Mouse (Mus musculus) cerebellum, postnatal 36 days (tissue): ENCODE results near the gene Ppp1r10.
"Not testable (repeated sequence)": the region's sequence is repeated elsewhere in the genome, so short reads cannot be mapped to it uniquely, and the experiment has no call there.

ENCODE experiments used
- DNase-seq, 2 experiments: peaks; one replicate each; pipeline ENCODE4 v3.0.0; 2021 to 2022; ENCODE audit warnings: mixed read lengths in 2 of 2

The Ppp1r10 gene

DNA sequence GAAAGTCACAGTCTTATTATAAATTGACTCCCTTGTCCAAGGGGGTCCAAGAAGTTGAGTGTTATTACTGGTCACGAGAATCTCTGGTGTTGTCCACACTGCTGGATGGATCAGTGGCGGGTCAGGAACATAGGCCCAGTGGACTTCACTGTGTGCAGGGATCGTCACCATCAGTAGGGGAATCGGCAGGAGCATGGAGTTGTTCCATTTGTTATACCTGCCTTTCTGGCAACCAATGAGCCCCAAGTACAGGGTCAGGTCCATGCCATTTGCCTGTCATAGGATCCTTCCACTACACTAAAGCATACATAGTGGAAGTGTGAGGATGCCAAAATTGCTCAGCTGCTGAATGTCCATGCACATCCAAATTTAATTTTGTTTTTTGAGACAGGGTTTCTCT lies 16.4 kb downstream of the Ppp1r10 start:
- no peak for DNase-seq

DNA sequence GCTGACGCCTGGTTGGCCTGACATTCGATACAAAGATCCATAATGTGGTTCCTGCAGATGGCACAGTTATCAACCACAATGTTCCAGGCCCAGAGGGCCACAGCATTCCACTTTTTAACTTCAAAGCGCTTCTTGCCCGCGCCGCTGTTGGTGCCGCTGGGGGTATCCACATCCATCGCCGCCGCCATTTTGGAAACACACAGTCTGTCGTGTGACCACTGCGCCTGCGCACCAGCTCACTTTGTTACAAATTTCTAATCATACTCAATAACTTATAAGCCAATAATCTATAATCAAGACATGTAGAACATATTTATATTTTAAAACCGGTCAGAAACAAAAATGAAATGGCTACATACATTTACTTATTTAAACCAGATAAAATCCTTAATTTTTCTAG lies 19.5 kb downstream of the Ppp1r10 start:
- not testable (repeated sequence) for DNase-seq

GRCm38 (mm10) chr17:35937700-35938348 lies 21.6 kb downstream of the Ppp1r10 start:
- peak; percentile 50 to 52 for DNase-seq

- DNase-seq, result no peak
Observed at GRCm38 (mm10) chr17:35939108-35939507, 22.9 kb downstream of the Ppp1r10 start.

- DNase-seq, result no peak
Observed at GRCm38 (mm10) chr17:35939941-35940340, 23.7 kb downstream of the Ppp1r10 start.

DNA sequence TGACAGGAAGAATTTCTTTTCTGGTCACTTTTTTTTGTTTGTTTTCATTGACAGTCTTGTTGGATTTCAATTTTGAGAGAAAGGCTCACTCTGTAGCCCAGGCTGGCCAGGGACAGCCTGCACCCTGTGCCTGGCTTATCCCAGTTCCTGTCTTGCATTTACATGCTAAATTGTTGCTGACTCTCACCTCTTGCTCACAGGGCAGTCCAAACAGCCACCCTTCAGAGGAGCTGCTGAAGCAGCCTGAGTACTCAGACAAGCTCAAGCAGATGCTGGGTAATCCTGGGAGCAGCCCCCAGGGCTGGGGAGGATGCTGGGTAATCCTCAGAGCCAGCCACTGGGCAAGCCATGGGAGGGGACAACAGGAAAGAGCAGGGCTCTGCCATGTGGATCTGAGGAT lies 34.7 kb downstream of the Ppp1r10 start:
- DNase-seq, result not testable (repeated sequence)

- DNase-seq, result not testable (repeated sequence)
Observed at GRCm38 (mm10) chr17:35952559-35952958, 36.3 kb downstream of the Ppp1r10 start.

- no peak for DNase-seq
Observed at GRCm38 (mm10) chr17:35954665-35955064, 38.4 kb downstream of the Ppp1r10 start.

DNA sequence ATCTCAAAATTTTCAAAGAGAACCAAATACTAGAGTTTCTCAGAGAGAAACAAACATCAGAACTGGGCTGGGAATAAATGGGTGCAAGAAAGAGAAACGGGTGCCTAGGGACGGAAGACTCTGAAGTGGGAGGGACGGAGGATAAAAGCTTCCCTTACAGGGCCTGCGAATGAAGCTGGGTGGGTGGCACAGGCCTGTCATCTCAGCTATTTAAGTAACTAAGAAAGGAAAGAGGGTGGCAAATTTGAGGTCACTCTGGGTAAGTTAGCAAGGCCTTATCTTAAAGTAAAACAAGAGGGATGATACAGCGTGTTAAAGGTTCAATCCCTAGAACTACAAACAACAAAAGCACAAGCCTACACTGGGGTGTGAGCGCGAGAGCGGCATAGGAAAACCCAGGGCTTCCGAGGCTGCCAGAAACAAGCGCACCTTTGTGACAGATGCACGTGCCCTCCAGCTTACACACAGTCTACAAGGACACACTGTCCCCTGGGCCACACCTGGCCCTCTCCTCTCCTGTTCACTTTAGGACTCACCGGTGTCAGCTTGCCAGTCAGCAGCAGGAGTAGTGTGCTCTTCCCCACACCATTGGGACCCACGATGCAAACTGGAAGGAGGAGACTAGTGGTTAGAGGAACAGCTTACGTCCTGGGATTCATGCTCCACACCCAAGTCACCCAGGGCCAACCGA lies 42.4 kb downstream of the Ppp1r10 start:
- no peak for DNase-seq

DNA sequence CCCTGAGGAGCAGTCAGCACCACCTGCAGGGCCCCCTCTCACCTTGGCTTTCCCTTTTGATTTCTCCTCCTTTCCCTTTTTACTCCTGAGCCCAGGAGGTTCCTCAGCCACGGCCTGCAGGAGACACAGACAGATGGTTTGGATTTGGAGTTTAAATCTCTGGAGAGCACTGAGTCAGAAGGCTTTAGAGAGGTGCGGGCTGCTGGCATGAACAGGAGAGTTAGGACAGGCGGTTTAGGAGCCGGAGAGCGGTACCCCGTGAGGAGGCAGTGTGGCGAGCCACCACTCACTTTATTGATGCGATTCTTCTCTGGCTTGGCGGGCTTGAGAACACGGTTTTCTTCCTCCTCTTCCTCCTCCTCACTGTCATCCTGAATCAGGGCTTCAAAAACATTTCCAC lies 47.0 kb downstream of the Ppp1r10 start:
- DNase-seq, result no peak

DNA sequence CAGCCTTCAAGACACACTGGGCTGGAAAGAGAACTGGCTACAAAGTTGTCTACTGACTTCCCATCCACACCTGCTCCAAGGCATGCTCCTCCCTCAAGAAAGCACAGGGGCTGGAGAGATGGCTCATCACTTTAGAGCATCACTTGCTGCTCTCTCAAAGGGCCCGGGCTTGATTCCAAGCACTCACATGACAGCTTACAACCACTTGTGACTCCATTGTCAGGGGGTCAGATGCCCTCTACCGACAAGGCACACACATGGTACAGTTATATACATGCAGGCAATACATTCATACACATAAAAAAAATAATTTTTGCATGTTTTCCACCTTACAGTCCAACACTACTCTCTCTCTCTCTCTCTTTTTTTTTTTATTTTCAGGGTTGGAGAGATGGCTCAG lies 51.4 kb downstream of the Ppp1r10 start:
- no peak for DNase-seq

DNA sequence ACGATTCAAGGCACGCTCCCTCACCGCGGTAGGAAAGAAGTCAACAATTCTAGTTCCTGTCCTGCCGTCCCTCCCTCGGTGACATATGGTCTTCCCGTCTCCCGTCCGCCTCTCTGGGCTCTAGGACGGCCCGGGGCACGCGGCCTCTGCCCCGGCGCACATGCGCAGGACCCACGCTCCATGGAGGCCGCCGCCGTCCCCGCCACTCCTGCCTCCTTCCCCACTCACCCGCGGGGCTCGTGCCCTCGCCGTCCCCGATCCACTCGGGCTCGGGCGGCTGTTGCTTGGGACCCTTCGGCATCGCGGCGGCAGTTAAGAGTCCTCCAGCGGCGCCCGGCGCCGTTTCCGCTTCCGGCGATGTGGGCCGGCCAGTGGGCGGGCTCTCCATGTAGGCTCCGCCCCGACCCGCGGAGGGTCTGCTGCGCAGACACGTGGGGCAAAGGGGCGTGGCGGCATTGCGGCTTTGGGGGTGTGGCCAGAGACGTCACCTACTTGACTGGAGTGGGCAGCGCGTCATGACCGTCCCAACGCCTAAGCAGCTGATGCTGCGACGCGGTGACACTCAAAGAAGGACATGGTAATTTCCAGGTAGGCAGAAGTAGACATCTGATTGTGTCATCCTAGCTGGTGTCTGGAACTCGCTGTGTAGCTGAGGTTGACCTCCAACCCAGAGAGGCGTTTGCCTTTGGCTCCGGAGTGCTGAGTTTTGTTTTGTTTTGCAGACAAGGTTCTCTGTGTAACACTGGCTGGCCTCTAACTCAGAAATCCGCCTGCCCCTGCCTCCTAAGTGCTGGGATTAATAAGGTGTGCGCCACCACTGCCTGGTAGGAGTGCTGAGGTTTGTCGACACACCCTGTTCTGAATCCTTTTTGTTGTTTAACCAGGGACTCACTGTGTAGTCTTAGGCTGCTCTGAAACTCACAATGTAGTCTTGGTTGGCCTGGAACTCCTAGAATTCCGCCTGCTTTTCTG lies 53.5 kb downstream of the Ppp1r10 start, which contains the start of gene Abcf1:
Abcf1 (minus strand) TSS at position 344 of the 972 bp plus-strand sequence.
- peak; percentile 98 to 99 for DNase-seq

DNA sequence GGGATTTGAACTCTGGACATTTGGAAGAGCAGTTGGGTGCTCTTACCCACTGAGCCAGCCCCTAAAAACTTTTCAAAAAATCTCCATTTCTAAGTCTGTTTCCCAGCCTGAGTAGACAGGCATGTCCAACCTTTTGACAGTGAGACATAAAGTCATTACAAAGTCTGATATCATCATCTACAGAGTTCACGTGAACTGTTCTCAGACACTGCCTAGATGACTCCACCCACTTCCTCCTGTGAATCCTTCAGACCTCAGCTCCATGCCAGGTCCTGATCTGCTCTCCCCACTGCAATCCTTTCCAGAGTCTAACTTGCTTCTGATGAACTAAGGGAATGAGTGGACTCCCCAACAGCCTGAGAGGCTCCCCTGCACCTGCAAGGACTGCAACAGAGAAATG lies 55.9 kb downstream of the Ppp1r10 start:
- no peak for DNase-seq

- DNase-seq, result no peak
Observed at GRCm38 (mm10) chr17:35978811-35979400, 62.7 kb downstream of the Ppp1r10 start.

DNA sequence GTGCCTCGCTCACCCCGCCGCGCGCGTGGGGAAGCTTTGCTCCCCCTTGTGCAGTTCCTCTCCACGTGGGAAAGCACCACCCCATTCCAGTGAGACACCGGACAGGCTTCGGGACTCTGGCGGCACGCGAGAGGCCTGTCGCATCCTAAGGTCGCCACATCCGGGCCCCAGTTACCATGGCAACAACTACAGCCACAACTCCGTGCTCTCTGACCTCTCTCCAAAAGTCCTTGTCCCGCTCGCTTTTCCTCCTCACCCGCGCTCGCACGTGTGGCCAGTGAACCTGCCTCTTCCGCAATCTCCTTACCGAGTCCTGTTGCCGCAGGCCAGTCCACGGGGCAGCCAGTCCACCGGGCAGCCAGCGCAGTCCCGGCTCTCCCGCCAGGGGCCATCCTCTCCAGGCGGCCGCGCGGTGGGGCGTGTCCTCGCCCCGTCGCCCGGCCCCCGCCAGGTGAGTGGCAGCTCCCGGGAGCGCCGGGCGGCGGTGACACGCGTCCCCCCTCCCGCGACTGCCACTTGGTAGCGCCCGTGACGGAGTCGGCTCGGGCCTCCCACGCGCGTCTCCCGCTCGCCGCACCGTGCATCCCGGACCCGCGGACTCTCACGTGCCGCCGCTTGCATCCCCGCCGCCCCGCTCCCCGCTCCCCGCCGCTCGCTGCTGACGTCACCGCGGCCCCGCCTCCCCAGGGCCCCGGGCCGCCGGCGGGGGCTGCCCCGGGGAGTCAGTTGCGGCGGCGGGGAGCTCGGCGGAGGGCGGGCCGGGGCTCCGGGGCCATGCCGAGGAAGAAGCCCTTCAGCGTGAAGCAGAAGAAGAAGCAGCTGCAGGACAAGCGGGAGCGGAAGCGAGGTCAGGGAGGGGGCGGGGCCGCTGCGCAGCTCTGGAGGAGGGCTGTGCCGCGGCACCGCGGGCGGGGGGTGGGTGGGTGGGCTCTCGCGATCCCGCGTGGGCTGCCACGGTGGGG lies 63.4 kb downstream of the Ppp1r10 start, which contains the start of the genes Gnl1 and Prr3:
Gnl1 (plus strand) TSS at position 451 of the 962 bp plus-strand sequence.
Prr3 (minus strand) TSS at position 836 of the 962 bp plus-strand sequence.
- DNase-seq, result peak; percentile 91 to 95

DNA sequence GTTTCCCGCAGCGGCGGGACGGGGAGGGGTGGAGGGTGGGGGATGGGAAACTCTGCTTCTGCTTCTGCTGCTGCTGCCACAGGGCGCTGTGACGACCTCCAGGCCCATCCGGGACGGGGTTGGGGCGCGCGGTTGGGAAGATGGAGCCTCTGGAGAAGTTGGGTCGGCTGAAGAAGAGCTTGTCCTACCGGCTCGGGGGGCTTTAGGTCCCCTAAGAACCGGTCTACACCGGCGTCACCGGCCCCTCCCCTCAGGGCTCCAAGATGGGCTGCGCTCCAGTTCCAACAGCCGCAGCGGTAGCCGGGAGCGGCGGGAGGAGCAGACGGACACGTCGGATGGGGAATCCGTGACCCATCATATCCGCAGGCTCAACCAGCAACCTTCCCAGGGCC lies 64.1 kb downstream of the Ppp1r10 start:
- peak; percentile 59 to 67 for DNase-seq

DNA sequence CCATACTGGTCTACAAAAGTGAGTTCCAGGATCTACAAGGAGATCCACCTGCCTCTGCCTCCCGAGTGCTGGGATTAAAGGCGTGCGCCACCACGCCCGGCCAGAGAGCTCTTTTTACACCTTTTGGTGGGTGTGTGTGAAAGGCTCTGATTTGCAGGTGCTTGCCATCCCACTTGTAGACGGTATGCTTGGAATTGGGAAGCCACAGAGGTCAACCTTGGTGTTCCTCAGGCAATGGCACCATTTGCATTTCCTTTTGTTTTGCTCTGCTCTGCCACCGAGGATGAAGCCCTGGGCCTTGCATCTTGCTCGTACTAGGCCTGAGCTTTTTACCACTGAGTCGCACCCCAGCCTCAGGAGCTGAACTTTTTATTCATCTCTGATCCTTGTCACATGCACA lies 65.5 kb downstream of the Ppp1r10 start:
- DNase-seq, result no peak
